Mouse (Mus musculus) mouse trophoblast stem cell (cell line): ENCODE results near the gene Wfdc5.
"Not testable (repeated sequence)": the region's sequence is repeated elsewhere in the genome, so short reads cannot be mapped to it uniquely, and the experiment has no call there.

Source experiments
- in situ Hi-C, 2 experiments: fragments of 300-500 bp; cut with MseI, MboI; formaldehyde crosslinking; loops; 2 replicates in 1 of 2; 3 replicates in 1 of 2; pipeline ENCODE4 v1.15.1; 2025

Gene Wfdc5

DNA sequence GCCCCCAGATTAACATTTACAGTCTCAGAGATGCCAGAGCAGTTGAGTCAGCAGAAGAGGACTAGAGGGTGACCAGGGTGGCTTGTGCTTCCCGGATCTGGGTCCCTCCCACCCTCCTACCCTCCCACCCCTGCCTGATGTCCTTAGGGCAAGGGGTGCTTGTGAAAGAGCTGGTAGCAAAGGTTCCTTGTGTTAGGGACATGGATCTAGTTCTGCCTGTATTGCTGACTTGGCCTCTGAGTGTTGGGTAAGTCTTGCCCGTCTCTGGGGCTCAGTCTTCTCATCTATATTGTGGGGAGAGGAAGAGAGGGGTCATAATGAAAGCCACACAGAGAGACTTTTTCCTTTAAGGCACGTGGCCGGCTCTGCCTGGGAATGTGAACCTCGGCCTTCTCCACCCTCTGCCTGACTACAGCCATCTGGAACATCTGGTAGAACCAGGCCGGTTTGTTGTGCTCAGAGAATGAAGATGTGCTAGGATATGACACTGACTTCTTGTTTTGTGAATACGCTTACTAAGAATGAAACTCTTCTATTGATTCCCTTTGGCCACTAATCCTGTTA, at the start of gene Wfdc5:
Wfdc5 (minus strand) TSS at position 51 of the 564 bp plus-strand sequence.
- in situ Hi-C loops, result no loop called here

DNA sequence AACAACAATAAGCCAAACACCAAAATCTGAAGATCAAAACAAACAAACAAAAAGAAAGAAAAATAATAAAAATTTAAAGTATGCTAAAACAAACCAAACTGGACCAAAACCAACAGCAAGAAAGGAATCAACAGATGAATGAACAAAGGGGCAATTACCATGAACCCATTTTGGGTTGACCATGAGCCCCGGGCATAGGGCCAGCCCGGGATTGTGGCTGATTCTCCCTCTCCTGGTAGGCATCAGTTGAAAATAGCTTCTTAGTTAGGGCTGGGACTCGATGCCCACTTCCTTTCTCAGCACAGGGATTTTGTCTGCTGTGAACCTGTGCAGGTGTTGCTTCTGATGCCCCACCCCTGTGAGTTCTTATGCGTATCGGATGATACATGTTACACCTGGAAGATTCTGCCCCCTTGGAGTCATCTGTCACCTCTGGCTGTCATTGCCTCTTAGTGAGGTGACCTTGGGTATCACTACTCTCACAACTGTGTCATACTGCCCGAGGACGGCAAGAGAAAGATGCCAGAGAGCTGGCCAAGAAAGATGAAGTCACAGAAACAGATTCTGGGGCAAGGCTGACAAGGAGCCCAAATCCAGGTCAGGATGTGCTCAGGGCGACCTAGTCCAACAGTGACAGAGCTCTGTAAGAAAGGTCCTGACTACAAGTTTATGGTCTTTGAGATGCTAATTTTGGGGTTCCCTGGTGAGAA, 46.0 kb upstream of the Wfdc5 start:
- in situ Hi-C loops, result no loop called here

DNA sequence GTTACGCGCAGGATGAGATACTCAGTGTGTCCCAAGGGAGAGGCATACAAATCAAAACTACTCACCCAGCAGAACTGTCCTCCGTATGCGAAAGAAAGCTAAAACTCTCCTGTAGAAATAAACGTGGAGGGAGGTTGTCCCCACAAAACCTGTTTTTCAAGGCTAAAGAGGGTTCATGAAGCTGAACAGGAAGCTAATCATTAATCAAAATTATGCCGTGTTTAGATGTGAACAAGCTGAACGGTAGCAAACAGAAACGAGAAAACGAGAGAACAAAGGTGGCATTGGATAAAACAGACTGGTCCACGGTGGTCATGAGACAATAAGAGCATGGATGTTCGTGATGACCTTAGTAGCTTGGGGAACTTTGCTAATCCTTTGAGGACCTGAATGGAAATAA, 39.0 kb upstream of the Wfdc5 start, which contains the start of gene Wfdc15b:
Wfdc15b (minus strand) TSS at position 139 of the 400 bp plus-strand sequence.
- in situ Hi-C loops, result no loop called here

DNA sequence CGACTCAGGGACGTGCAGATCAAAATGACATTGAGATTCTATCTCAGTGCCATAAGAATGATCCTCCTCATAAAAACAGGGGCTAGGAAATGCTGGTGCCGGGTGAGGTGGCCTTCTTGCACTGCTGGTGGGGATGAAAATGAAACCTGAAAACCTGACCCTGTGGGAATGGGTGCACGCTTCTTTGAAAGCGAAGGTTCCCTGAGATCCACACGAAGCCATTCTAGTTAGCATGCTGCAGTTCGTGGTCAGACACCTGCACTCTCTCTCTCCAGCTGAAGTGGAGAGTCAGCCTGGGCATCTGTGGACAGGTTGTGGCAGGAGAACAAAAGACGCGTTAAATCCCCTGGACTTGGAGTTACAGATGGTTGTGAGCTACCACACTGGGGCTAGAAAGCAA, 36.8 kb upstream of the Wfdc5 start:
- in situ Hi-C loops, result no loop called here

DNA sequence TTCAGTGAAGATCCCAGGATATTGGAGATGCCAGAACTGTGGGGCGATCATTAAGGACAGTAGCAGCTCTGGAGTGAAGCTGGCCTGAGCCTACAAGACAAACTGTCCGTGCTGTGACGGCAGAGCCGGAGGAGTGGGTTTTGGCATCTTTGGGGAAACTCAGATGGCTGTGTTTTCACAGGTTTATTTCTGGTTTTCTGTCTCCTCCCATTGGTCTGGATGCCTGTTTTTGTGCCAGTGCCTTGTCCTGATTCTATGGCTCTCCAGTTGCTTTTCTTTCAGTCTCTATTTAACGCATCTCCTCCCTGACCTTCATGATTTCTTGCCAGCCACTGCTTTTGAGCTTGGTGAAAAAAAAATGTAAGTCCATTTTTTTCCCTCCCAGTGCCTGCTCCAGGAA, 30.2 kb upstream of the Wfdc5 start:
- in situ Hi-C loops, result no loop called here

DNA sequence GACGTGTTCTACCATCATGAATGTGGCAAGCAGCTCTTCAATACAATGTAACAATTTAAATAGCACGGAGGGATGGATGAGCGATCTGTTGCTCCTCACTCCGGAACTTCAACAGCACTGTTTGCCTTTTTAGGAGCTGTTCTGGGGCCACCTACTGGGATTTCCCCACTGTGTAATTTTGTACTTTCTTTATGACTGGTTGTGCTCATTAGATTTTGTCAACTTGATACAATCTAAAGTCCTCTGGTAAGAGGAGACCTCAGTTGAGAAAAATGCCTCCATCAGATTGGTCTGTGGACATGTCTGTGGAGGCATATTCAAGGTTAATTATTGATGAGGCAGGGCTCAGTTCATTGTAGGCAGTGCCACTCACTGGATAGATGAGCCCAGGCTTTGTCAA, 28.4 kb upstream of the Wfdc5 start:
- in situ Hi-C loops, result no loop called here

DNA sequence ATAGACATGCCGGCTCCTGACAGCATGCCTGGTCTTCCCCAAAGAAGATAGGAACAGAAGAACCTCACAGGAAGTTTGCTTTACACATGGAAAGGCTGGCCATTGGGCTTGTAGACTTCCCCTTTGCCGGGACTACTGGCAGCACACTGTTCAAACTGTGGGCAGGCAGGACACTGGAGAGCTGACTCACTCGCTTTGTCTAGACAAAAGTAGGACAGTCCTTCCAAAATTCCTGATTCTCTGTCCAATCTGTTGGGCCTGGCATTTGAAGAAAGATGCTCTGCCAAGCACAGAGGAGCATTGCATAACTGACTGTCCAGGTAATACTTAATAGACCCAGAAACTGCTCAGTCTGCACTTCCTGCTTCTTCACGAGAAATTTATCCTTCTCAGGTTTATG, 24.1 kb upstream of the Wfdc5 start:
- in situ Hi-C loops, result no loop called here

DNA sequence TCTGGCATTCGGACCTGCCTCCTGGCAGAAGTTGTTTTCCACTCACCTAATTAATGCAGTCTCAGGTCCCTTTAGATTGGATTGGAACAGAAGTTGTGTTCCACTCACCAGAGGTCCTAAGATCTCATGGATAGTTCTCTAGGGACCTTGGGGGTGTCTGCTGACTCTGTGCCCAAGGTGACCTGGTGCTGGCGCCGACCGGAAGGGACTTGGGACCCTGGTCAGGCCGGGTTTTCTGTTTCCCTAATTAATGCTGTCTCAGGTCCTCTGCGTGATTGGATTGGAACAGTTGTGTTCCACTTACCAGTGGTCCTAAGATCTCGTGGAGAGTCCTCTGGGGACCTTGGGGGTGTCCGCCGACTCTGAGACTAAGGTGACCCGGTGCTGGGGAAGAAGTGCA, 23.5 kb upstream of the Wfdc5 start:
- in situ Hi-C loops, result not testable (repeated sequence)

DNA sequence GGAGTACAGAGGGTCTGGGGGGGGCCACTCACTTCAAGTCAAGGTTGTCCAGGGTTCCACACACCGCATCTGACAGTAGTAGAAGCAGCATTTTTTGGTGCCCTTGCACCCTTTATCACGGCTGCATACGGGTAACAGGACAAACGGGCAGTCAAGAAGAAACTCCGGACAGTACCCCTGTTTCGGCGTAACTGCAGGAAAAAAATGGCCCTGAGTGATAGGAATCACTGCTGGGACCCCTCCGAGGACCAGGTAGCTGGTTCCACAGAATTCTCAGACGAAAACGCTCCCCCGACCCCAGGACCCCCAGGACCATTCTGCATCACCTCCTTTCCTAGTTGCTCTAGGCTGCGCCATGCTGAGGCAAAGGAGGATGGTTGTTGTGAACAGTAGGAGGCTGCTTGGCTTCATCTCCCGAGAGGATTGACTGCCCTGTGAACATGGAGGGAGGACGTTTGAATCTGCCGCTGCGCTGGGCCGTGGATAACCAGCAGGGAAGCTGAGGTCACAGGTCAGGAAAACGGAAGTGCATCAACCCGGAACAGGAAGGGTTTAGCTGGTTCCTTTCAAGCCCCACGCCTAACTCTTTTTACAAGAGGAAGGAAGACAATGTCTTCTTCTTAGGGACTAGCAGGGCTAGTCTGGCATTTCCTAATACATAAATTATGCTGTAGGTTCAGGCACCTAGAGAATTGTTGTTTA, 17.2 kb upstream of the Wfdc5 start, which contains the start of gene Wfdc15a:
Wfdc15a (minus strand) TSS at position 505 of the 702 bp plus-strand sequence.
- in situ Hi-C loops, result no loop called here

DNA sequence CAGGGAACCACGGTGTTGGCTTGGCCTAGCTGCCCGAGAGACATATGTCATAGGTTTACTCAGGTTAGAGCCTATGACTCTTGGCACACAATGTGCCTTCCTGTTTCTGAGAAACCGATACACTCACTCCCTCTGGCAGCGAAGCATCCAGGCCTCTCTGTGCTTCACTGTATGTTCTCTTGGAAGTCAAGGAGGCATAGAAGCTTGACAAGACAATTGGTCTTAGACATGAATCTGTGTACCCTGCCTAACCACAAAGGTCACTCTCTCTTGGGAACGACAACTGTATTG, 14.1 kb upstream of the Wfdc5 start:
- in situ Hi-C loops, result no loop called here

DNA sequence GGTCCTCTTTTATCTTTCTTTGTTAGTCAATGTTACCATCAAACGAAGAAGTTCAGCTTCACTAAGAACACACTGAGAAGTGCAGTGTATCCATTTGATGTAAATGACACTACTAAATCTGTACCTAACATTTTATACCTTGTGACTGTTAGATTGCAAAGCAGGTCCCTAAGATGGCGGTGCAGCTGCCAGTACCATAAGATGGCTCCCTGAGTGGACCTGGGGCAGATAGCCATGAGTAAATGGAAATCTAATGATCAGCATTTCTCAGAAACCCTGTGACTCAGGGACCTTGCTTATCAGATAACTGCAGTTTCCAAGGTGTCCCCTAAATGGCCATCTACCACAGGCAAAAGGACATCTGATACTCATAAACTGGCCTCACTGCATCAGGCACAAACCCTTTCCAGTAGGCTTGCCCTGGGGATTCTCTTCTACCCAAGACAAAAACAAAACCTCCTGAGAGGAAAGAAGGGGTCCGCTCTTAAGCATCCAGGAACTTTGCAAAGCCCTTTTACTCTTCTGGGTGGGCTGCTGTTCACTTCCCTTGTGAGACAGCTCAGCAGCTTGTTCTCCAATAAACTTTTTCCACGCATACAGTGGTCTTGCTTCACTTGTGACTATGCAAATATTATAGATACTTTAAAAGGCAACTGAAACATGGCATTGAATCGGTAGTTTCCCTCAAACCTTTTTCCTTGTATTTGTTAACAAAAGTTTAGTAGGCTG, 13.6 kb upstream of the Wfdc5 start:
- in situ Hi-C loops, result no loop called here

DNA sequence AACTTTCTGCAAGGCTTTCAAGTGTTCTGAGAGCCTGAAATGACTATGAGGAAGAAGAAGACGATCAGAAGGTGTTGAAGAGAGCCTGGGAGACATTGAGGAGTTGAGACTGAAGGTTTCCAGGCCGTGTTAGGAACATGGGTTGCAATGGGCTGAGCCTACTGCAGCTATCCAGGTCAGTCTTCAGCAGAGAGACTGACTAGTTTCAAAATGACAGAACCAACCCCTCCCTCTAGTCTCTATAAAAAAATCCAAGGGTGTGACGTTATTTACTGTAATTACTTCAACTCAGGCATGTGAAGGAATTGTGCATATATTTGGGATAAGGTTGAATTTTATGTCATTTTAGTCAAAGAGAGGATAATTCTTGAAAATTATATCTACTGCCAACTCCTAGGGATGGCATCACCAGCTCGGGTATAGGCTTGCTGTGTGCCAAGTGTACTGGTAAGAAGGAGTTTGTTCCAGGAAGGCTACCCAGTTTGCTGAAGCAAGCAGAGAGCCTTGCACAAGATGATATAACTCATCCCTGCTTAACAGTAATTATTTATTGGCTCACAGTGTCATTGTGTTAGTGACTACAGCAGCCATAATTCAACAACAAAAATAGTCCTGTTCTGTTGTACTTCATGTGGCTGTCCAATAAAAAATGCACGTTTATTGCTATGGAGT, 12.6 kb upstream of the Wfdc5 start:
- in situ Hi-C loops, result no loop called here

DNA sequence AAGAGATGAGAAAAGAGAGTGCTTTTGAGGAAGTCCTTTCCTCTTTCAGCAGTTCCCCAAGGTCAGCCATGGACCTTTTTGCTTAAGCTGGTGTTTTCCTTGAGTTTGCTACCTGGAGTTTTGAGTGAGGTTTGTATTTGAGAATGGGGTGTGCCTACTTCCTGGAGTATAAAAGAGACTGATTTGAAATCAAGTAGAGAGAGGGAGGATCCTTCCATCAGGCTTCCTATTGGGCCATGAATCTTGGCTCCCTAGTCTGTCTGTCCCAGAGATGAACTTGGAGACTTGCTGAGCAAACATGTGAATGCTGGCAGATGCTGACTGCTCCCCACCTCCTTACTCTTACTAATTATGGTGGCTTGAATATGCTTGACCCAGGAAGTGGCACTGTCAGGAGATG, 9.7 kb upstream of the Wfdc5 start:
- in situ Hi-C loops, result no loop called here

DNA sequence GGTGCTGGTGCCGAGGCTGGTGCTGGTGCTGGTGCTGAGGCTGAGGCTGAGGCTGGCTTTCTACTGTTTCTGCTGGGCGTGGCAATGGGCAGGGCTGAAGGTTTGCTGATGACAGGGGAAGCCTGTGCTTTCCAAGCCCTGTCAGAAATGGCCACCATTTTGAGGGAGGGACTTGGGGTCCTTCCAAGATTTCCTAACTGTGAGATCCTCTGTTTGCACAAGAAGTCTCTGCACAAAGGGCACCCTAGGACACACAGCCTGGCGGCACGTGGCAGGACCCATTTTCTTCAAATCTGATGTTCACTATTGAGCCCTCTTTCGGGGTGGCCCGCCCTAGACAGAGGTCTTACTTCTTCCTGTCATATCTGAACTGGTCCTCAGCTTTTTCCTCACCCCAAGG, 8.0 kb upstream of the Wfdc5 start, which contains the start of gene Wfdc12:
Wfdc12 (minus strand) TSS at position 33 of the 400 bp plus-strand sequence.
- in situ Hi-C loops, result no loop called here

DNA sequence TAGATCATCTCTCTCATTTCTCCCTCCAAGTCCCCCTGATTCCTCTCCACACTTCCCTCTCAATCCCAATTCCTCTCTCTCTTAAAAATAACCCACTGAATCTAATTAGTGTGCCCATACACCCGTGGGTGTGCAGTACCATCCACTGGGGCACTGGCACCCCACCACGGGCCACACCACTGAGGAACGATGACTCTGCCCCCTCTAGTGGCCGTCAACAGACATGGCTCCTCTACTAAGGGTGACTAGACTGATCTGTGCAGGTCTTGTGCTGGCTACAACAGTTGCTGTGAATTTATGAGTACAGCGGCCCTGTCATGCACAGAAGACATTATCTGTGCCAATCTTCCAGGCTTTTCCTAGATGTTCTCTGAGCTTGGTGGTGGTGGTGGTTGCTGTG, 6.2 kb upstream of the Wfdc5 start:
- in situ Hi-C loops, result no loop called here

DNA sequence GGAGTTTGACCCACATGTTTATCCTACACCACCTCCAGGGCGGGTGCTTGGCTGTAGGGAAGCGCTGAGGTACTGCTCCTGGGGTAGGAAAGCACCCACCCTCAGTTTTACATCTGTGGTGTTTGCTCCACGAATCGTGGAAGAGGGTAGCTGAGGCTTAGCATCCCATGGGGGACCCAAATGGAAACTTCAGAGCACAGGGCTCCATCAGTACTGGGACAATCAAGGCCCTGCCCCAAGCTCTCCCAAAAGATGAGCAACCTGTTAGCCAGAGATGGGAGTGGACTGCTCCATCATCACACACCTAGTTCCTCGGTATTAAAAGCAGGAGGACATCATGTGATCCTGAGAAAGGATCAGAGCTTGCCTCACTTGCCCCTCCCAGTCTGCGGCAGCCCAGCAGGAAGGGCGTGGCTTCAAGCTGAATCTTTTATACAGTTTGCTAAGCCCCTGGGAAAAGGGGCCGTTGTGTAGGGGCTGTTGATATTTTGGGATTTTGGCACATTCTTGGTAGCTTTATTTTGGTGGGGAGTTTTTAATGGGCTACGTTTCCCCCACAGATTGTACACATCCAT, 1.7 kb upstream of the Wfdc5 start:
- in situ Hi-C loops, result no loop called here

DNA sequence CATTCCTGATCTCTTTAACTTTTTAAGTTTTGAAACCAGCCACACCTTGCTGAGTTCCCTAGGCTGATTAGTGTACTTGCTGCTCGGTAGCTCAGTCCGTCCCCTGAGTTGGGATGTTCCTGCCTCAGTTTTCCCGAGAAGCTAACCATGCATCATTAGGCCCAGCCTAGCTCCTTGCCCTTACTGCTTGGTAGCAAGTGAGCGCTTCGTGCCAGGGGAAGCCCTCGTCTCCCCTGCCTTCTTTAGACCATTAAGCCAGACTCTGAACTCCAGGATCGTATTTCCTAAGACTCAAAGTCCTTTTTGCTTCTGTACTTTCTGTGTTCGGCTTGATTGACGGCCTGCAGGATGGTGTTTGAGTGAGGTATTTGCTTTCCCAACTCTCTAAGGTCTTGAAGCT, 798 bp upstream of the Wfdc5 start:
- in situ Hi-C loops, result no loop called here

DNA sequence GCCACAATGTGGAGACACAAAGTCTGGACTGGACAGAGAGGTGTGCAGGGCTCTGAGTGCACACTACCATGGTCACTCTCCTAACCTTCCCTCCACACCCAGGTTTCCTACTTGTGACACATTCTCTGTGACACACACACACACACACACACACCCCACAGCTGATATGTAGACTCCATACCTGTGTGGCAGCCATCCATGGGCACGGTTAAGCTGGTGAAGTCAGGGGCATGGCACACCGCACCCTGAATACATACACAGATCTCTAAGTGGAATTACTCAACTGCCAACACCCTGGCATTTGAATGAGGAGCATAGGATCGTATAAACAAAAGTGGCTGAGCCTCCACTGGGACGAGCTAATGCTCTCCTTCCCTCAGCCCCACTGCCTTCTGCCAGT, 1.8 kb downstream of the Wfdc5 start:
- in situ Hi-C loops, result no loop called here

DNA sequence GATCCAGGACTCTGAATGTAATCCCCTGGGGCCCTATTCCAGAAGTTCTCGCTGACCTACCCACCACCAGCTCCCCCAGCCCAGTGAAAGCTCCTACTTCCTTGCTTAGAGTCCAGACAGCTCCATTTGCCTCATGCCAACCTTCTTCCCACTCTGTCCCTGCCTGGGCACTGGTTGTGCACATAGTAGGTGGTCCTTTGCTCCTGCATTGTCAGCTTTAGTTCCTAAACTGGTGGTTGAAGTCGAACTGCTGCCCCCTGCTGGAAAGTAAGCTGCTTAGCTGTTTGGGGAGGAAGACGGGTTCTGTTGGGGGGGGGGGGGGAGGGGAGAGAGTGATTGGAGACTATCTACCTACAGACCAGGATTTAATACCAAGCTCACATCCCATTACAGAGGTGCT, 2.4 kb downstream of the Wfdc5 start:
- in situ Hi-C loops, result no loop called here

DNA sequence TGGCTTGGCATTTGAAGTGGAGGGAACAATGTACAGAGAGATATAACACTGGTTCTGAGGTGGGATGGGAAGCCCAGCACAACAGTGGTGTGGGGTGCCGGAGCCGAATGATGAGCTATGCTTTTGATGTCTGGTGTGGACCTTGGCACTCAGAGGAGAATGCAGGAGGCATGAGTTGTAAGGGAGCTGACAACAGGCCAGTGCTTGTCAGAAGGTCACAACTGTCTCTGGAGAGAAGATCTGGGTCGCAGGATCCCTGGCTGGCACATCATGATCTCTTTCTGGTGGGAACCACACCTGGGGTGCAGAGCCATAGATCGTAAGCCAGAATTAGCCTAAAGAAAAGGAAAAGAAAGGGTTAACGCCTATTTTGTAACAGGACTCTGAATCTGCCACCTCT, 4.7 kb downstream of the Wfdc5 start:
- in situ Hi-C loops, result loop anchor here in 1 of 2 experiments (5.0 kb wide), 1 partner anchor 76 kb away; no protein-coding TSS in a partner anchor

DNA sequence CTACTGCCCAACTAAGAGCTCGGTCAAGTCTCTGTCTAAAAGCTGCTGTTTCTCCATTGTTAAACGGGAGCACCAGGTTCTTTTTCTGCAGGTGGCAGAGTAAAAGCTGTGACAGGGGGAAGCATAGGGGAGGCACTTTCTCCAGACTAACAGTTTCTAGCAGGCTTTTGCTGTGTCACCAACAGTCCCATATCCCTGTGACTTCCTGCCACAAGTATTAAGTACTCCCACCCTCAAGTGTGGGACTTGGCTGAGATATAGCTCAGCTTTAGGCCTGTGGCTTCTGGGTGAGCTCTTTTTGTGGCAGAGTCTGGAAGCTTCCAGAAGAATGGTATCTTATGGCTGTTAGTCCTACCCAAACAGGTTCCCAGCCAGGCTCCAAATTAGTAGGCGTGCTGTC, 6.7 kb downstream of the Wfdc5 start:
- in situ Hi-C loops, result loop anchor here in 1 of 2 experiments (5.0 kb wide), 1 partner anchor 74 kb away; no protein-coding TSS in a partner anchor
